Mouse (Mus musculus) 3T3-L1 (cell line): ENCODE measurements around the gene Mier2.

ENCODE experiments used
- DNase-seq: peaks from one replicate; pipeline ENCODE4 v3.0.0-alpha.2; 2015; ENCODE audit warnings: low read depth, low spot score

Mier2 gene

DNA sequence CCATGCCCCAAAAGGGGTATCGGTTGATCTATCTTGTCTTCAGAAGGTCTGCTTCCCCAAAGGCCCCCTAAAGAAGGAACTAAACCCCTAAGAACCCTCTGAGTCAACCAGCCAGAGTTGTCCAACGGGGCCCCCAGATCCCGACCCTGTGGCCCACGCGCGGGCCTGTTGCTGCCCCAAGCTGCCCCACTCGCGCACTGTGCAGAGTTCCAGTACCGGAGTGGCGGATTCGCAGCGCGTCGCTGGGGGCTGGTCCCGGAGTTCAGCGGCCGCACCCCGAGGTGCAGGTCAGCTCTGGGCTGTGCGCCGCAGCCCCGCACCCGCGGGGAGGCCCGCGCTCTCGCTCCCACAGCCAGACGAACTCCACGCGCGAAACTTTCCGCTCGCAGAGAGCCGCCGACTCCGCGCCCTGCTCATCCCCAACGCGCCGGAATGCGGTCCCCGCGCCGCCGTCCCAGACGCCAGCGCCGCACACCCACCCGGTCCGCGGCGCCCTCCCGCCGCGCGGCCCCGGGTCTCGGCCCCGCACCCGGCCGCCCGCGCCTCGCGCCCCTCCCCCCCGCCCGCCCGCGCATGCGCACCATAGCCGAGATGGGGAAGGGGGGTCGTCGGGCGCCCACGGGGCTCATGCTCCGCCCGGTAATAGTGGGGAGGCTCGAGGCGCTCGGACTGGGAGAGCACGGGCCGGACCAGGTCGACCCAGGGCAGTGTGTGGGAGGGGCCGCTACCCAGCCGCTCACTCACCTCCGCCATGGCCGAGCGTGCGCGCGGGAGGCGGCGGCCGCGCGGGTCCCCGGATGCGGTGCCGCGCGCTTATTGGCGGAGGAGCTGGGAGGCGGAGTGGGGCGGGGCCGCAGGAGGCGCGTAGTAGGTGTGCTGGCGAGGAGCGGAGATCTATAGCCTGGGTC is at the start of gene Mier2:
Gene Mier2, minus strand, starts transcription at position 870 of the 908 bp plus-strand sequence.
- DNase-seq = peak; percentile 64

DNA sequence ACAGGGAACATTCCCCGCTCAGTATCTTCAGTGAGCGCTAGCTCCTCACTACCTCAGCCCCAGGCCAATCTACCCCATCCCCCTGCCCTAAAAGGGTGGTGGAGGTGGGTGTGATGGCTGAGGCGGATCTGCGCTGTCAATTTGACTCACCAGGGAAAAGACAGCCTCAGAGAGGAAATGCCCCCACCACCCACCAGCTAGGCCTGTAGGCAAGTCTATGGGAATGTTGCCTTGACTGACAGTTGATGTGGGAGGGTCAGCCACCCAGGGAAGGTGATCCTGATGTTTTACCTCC is 42.9 kb upstream of the Mier2 start:
- DNase-seq = no peak

DNA sequence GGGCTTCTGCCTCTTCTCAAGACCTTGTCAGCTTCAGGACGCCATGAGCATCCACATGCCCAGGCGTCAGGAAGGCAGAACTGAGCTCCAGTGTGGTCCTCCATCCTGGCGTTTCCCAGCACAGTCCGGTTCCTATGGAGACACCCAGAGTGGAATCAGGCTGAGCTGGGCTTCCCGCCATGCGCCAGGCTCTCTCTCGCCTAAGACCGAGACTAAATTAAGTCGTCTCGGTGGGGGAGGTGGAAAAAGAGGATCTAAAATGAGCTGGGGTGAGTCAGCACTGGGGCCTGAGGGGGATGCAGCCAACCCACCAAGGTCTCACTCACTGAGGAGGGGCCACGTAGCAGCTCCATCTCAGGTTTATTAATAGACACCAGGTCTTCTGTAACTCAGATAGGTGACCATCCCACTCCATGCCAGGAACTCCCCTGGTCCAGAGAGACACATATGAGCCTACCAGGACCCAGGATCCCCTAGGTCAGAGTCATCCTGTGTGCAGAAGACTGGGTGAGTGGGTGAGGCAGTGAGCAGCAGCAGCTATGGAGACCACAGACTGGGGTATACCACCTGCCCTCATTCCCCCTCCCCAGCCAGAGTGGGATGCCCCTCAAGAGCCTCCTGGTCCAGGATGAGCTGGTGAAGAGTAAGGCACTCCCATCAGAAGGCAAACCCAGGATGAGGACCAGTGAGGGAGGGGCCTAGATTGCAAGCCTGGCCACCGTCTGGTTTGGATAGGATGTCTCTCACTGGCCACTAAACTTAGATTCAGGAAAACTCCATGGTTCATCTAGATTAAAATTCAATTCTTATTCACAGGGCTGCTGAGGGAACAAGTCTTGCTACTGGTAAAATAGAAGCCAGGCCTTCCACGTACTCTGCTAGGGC is 42.3 kb upstream of the Mier2 start:
- no peak for DNase-seq

DNA sequence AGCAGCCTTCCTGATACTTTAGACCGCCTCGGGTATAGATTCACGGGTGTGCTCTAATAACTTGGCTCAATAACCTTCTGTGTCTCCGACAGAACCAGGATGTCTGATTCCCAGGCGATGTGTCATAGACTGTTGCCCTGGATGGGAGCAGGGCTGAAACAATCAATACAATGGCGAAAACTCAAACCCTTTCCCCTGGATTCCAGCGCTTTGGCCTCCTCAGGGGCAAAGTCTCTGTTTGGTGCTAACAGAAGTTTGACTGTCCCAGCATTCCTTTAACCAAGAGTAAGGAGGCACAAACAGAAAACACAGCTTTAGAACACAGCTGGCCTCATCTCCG is 40.6 kb upstream of the Mier2 start:
- no peak for DNase-seq

DNA sequence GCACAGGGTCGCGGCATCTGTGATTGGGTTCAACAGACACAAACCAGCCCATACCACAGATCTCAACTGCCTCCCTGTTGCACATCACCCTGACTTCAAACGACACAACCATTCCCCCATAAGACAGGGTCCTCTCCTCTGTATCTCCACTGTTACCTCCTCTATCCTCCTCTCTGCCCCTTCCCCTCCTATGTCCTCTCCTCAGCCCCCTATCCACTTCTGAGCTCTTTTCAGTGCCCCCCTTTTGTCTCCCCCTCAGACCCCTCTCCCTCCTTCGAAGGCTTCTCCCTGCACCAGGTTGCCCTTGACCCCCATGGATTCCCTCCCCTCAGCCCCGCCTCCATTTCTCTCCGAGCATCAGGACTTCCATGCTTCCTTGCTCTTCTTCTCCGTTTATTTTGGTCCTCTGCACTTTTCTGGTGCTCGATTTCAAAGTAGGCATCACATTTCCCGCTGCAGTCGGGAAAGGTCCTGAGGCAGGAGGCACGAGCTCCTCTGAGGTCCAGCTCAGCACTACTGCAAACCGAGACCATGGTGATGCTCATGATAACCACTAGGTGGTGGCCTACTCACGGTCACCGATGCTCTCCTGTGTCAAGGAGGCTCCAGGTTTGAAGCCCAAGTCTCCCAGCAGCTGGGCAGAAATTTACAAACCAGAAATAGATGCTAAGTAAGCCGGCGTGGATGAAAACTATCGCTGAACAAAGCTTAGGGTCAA is 40.0 kb upstream of the Mier2 start:
- peak; percentile 88 for DNase-seq

DNA sequence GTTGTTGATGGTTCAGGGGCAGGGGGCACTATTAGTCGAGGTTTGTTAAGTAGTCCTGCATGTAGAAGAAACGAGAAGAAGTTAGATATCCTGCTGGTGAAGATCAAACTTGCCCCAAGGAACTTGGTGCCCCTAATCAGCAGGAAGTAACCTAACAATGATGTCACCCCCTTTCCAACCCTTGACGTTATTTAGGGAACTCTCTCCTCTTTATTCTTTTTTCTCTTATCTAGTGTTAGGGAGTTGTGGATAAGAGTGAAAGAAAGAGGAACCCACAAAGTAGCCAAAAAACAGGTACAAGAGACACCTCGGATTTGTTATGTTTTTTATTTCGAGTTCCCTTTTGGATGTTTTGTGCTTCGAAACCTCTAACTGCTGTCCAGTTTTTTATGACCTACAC is 39.1 kb upstream of the Mier2 start:
- DNase-seq = no peak

DNA sequence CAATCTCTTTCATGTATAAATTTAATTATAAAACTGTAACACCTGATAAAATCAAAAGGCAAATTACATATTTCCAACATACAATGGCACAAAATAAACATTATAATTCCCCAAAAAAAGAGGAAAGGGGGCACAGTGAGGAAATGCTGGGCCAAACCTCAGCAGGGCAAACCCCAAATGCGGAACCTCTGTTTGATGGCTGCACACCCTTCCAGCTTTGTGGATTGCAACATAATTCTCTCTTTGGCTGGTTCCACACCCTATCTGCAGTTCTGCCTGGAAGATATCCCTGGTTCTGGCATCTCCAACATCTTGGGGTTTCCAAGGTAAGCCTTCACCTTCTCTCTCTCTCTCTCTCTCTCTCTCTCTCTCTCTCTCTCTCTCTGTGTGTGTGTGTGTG is 35.7 kb upstream of the Mier2 start:
- DNase-seq = no peak

DNA sequence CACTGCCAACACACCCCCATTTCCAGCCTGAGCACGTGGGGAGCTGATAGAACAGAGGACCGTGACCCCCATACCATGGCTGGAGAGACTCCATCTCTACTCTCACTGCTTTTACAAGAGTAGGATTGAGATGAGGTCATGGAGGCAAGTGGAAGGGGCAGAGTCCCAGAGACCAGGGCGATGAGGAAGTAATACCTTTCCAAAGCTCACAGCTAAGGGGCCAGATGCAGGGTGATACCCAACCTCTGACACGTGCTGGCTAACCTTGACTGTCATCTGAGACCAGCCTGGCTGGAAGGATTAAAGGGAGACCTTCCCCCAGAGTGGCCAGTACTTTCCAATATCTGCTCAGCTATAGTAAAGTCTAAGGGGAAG is 32.7 kb upstream of the Mier2 start:
- DNase-seq = no peak

DNA sequence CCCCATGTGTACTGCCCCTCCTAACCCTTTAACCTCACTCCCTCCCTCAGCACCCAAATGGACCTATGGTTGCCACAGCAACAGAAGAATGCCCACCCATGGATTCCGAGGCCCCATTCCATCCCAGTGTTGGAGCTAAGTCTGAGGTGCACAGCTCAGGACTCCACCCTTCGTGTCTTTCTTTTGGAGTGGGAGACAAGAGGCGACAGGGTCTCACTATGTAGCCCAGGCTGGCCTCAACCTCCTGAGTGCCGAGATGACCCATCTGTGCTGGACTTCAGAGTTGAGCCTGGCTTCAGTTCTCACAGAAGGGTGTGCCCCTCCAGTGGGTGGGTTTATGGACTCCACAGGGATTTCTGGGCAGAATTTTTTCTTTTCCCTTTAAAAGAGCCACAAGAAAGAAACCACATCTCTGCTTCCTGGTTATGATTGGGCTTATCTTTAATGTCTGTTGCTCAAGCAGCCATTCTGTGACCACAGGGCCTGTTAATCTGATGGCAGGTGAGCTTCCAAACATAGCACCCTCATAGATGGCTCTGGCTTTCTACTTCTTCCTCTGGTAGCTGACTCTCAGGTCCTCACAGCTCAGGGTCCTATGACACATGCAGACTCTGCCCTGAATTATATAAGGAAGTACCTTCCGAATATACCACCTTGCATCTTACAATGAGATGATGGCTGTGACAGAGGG is 32.2 kb upstream of the Mier2 start, which contains the start of gene Theg:
Gene Theg, minus strand, starts transcription at position 271 of the 691 bp plus-strand sequence.
- no peak for DNase-seq

DNA sequence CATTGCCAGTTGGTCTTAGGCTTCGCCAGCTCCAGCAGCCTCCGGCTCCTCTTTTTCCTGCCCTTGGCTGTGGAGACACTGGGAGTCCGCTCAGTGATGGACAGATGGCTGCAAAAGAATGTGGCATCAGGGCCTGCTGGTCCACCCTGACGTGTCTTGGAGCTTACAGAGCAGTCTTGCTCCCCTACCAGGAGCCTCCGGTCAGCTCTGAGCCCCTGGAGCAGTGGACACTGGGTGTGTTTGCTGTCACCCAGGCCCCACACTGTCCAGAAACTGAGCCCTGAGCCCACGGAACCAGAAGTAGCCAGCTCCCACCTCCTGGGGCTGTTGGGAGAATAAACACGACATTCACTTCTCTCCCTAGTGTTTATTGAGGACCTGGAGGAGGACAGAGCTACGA is 31.2 kb upstream of the Mier2 start:
- DNase-seq = no peak

DNA sequence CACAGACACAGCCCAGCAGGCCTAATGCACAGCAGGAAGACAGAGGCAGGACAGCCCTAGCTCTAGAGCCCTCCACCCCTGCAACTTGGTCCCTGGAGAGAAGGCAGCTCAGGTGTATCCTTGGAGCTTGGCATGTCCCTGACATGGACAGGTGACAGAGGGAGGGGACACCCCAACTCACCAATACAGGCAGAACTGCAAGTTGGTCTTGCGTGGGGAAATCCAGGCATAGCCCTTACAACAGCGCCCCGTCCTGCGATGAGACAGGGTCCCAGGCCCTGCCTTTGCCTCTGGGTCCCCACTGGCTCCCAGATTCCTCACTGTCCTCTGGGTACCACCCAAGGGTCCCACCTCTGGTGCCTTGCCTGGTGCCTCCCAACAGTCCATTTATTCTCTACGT is 30.7 kb upstream of the Mier2 start:
- no peak for DNase-seq

DNA sequence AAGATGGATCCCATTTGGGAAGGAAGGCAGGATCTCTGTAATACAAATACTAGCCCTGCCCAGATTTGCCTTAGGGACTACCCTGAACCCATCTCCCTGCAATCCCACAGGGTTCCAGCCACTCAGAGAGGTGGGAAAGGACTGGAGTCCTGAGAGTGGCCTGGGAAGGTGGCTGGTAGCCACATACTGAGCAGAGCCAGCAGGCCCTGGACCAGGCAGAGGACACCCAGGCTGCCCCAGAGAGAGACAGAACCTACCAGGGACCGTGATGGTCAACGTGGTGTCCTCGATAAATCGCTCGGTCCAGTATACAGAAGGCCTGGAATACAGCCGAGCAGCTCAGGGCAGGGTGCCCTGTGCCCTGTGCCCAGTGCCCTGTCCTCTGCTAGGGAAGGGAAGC is 30.1 kb upstream of the Mier2 start:
- no peak for DNase-seq

DNA sequence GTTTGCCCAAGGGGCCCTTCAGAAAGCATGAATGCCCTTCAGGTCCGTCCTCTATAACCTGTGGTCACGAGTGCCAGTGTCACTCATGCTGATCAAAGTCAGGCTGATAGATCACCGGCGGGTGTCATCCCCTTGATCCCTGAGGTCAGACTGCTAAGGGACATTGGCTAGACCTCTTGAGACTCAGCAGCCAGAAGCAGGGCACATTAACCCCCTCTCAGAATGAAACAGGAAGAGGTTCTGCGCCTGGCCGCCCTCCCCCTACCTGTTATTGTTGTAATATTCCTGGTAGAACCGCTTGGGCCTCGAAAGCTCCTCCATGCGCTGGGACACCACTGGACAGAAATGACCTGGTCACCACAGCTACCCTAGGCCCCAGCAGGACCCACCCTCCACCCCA is 29.4 kb upstream of the Mier2 start:
- no peak for DNase-seq

DNA sequence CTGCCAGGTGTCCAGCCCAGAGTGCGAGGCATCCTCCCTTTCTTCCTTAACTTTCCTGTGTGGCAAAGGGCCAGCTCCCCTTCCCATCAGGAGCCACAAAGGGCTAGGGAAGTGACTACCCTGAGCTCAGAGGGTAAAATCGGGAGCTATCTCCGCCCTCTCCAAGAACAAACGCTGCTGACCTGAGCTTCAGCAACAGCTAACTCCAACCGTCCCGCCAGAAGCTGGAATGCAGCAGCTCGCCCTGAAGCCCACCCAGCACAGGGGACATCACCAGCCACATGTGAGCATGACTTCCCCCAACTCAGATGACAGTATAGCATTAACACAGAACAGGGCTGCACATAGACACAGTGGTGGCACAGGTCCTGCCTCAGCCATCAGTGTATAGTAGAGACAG is 29.0 kb upstream of the Mier2 start:
- no peak for DNase-seq

DNA sequence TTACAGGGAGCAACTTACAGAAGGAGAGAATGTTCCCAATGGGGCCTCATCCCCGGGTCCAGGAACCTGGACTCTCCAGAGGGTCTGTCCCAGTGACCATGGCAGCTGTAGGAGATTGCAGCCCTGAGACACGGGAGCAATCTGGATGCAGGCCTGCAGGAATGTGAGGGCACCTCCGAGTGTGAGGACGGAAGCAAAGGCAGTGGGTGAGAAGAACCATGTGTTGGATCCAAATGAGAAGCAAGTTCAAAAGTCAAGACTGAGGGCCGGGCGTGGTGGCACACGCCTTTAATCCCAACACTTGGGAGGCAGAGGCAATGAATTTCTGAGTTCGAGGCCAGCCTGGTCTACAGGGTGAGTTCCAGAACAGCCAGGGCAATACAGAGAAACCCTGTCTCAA is 26.5 kb upstream of the Mier2 start:
- no peak for DNase-seq

DNA sequence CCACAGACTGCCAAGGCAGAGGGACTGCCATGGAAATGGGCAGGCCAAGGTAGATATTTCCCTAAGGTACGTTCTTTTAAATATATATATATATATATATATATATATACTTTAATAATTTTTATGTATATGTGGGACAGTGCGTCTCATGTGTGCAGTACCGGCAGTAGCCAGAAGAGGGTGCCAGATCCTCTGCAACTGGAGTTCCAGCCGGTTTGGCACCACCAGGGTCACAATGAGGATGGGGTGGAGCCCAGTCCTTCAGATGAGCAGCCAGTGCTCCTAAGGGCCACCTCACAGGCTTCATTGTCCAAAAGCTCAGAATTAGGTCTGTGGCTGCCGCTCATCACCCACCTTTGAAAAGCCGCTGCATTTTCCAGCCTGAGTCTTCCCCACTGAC is 25.8 kb upstream of the Mier2 start:
- peak; percentile 58 for DNase-seq

DNA sequence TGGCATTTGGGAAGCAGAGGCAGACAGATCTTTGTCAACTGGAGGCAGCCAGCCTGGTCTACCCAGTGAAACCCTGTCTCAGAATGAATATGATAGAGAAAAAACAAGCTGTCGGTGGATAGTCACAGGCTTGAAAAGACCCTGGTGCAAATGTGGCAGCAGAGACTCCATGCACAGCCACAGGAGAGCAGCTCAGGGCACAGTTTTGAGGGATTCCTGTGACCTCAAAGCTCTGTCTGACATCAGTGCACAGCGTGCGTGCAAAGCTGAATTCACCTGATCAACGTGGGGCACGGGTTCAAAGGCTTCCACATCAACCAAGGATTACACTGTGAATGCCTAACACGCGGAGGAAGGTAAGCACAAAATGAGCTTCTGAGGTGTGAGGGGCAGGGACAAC is 25.4 kb upstream of the Mier2 start:
- no peak for DNase-seq

DNA sequence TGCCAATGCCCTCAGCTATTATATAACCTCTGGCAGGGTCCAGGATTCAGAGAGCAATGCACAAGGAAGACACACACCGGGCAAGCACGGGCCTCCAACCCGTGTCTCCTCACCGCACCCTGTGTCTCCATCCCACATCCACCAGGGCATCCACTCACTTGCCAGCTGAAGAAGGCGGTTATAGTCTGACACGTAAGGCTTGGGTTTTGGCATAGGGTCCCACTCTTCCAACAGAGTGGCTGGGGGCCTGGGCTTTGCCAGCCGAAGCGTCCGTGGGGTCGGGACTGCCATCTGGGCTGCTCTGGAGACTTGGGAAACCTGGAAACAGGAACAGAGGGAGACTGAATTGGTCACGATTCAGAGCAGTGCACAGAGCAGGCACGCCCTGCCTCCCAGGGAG is 24.8 kb upstream of the Mier2 start:
- no peak for DNase-seq

DNA sequence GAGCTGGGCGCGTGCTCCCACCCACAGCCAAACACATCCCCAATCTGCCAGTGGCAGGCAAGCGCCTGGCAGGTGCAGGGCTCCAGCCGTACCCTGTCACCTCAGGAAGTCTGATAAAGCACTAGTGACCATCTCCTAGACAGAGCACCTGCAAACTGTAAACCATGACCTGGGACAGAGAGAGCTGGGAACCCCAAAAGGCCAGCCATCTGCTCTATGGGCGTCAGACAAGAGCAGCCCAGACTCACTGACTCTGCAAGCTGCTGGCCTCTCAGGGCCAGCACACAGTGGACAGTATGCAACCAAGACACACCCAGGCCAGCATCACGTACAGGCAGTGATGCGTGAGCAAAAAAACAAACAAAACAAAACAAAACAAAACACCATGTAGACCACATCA is 23.9 kb upstream of the Mier2 start:
- no peak for DNase-seq

DNA sequence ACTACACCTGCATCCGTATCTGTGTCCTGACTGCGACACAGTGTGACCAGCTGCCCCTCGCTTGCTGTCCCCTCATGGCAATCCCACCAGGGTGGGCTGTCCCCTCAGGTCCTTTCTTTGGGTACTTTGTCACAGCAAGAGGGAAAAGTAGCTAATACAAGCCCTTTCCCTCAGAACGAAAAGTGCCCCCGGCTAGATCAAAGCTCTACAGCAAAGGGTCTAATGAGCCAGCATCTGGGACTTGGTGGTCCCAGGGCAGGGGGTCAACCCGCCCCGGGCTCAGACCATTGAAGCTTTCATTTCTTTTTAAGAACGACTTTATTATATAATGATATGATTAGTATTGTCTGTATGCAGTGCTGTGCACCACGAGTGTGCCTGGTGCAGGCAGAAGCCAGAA is 23.3 kb upstream of the Mier2 start:
- no peak for DNase-seq

DNA sequence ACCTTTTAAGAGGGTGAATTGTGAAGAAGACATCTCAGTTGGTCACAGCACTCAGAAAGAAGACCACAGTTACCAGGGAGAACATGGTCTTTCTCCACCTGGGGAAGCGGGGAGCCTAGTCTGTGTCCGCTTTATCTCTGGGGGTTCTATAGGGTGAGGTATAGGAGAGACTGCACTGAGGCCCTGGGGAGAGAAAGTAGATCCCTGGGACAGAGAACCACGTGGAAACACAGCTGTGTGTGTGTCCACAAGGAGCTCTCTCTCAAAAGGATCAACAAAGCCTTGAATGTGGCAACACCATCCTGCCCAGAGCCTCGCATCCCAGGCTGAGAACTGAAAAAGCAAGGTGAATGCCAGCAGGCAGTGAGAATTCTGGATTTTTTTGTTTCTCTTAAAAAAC is 22.4 kb upstream of the Mier2 start:
- no peak for DNase-seq

DNA sequence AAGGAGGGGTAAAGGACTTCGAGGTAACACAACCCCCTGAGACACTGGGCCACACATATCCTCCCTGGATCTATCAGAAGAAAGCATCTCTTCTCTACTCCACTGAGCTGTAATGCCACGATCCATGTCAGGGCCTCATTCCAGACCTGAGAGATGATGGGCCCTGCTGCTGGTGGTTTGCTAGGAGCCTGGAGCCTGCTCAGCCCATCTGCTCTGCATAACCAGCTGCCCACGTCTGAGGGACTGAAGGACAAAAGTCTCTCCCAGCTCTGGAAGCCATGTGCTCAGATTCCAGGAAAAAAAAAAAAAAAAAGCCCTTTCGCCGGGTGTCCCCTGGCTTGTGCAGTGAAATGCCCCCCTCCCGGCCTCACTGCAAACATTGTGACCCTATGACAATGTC is 20.8 kb upstream of the Mier2 start:
- DNase-seq = no peak
